Mouse (Mus musculus) liver (tissue): ENCODE data around the gene Crygd.
"Not testable (repeated sequence)": the region's sequence is repeated elsewhere in the genome, so short reads cannot be mapped to it uniquely, and the experiment has no call there.

ENCODE experiments used
- DNase-seq: peaks from one replicate; pipeline ENCODE4 v3.0.0-alpha.2; 2020; ENCODE audit warnings: mixed read lengths

Gene Crygd

GRCm38 (mm10) chr1:65063352-65063751 is at the start of gene Crygd:
TSS of gene Crygd (minus strand) at chr1:65063452.
- DNase-seq: no peak

GRCm38 (mm10) chr1:65112807-65113196 is 49.5 kb upstream of the Crygd start:
- DNase-seq: no peak

- peak; percentile 80 for DNase-seq
Measured at GRCm38 (mm10) chr1:65112031-65112806, 49.0 kb upstream of the Crygd start.

- DNase-seq: no peak
Measured at GRCm38 (mm10) chr1:65109756-65110435, 46.6 kb upstream of the Crygd start.

GRCm38 (mm10) chr1:65109196-65109595 is 45.9 kb upstream of the Crygd start:
- no peak for DNase-seq

GRCm38 (mm10) chr1:65107654-65108279 is 44.5 kb upstream of the Crygd start:
- DNase-seq: no peak

- no peak for DNase-seq
Measured at GRCm38 (mm10) chr1:65103273-65103672, 40.0 kb upstream of the Crygd start, which contains the start of gene Cryga. TSS of gene Cryga (minus strand) at chr1:65103373.

GRCm38 (mm10) chr1:65096953-65097352 is 33.7 kb upstream of the Crygd start:
- DNase-seq: no peak

- no peak for DNase-seq
Measured at GRCm38 (mm10) chr1:65091566-65091965, 28.3 kb upstream of the Crygd start.

GRCm38 (mm10) chr1:65090370-65090769 is 27.1 kb upstream of the Crygd start:
- DNase-seq: peak; percentile 33

GRCm38 (mm10) chr1:65088567-65089356 is 25.5 kb upstream of the Crygd start:
- DNase-seq: no peak

- no peak for DNase-seq
Measured at GRCm38 (mm10) chr1:65082188-65082587, 18.9 kb upstream of the Crygd start, which contains the start of gene Crygb. TSS of gene Crygb (minus strand) at chr1:65082288.

- DNase-seq: no peak
Measured at GRCm38 (mm10) chr1:65075607-65076006, 12.4 kb upstream of the Crygd start.

GRCm38 (mm10) chr1:65073589-65073988 is 10.3 kb upstream of the Crygd start, which contains the start of gene Crygc:
TSS of gene Crygc (minus strand) at chr1:65073689.
- DNase-seq: no peak

- no peak for DNase-seq
Measured at GRCm38 (mm10) chr1:65067842-65068241, 4.6 kb upstream of the Crygd start.

GRCm38 (mm10) chr1:65064201-65064600 is 949 bp upstream of the Crygd start:
- DNase-seq: no peak

GRCm38 (mm10) chr1:65052140-65052539 is 11.1 kb downstream of the Crygd start:
- DNase-seq: no peak

- no peak for DNase-seq
Measured at GRCm38 (mm10) chr1:65051696-65052095, 11.6 kb downstream of the Crygd start.

GRCm38 (mm10) chr1:65050952-65051351 is 12.3 kb downstream of the Crygd start, which contains the start of gene Cryge:
TSS of gene Cryge (minus strand) at chr1:65051149.
- not testable (repeated sequence) for DNase-seq

GRCm38 (mm10) chr1:65048781-65049180 is 14.5 kb downstream of the Crygd start:
- DNase-seq: no peak

- DNase-seq: no peak
Measured at GRCm38 (mm10) chr1:65046401-65047109, 16.7 kb downstream of the Crygd start.

- DNase-seq: no peak
Measured at GRCm38 (mm10) chr1:65043433-65043832, 19.8 kb downstream of the Crygd start.
